Mouse (Mus musculus) testis, adult 2 months (tissue): ENCODE data around the gene Atn1.

Source experiments
- CTCF ChIP-seq: fragments of 200-500 bp; IDR thresholded peaks from 2 replicates; pipeline ENCODE4 v1.5.1; 2012; ENCODE audit warnings: low read depth, mild to moderate bottlenecking, inconsistent platforms, low read length, moderate library complexity; ENCODE audit not compliant: control insufficient read depth, insufficient read depth, insufficient replicate concordance
- POLR2A ChIP-seq: fragments of 200-500 bp; IDR thresholded peaks from 2 replicates; pipeline ENCODE4 v1.6.1; 2012; ENCODE audit warnings: low read depth, mild to moderate bottlenecking, inconsistent platforms, low read length, moderate library complexity; ENCODE audit not compliant: control insufficient read depth

- TF ChIP-seq POLR2A: no peak
- no peak for TF ChIP-seq CTCF
Measured at GRCm38 (mm10) chr6:124791911-124792310, 35.6 kb upstream of the Atn1 start.
